Mouse (Mus musculus) ovary, postnatal 14 days (tissue): ENCODE results near the gene Mrps15.

Source experiments
- DNase-seq: peaks from one replicate; pipeline ENCODE4 v3.0.0; 2022; ENCODE audit warnings: low spot score

Gene Mrps15

DNA sequence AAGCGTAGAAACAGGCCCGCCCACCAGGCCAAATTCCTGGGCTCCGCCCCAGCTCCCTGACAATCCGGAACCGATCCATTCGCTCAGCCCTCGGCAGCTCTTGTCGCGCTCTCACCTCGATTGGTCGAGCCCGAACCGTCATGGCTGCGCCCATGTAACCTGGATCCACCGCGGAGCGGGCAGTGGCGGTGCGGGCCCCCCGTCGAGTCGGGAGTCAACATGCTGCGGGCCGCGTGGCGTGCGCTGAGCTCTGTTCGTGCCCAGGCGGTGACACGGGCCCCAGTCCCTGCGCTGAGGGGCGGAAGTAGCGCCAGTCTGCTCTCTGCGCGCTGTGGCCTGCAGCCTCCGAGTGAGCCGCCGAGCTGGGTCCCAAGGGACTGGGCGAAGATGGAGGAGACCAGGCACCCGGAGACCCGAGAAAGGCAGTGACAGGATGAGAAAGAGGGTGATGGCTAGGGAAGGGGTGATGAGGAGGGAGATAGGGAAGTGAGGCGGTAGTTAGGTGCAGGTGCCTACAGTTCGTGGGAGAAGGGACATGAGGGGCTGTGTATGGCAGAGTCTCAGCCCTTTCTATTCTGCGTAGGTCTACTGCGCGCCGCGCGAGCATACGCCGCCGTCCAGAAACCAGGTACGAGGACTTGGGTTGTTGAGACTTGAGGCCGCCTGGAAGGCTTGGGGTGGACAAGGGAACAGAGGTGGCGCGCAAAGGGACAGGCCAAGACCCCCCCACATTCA is at the start of gene Mrps15:
Gene Mrps15, plus strand, starts transcription at position 75 of the 735 bp plus-strand sequence.
- DNase-seq: peak; percentile 65

DNA sequence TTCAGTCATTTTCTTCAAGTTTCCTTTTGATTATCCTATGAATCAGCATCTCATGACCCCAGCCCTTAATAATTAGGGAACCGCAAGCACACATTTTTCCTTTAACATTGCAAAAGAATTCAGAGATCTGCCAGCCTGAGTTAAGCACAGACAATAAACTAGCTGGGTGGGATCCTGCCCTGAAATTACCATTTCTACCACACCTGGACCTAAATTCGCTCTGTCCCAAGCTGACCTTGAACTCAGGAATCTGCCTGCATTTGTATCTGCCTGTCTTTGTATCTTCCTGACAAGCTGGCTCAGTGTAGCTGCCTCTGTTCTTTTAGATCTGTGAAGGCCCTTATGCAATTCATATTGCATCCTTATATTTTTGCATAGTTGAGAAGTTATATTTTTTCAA is 48.9 kb upstream of the Mrps15 start:
- no peak for DNase-seq

DNA sequence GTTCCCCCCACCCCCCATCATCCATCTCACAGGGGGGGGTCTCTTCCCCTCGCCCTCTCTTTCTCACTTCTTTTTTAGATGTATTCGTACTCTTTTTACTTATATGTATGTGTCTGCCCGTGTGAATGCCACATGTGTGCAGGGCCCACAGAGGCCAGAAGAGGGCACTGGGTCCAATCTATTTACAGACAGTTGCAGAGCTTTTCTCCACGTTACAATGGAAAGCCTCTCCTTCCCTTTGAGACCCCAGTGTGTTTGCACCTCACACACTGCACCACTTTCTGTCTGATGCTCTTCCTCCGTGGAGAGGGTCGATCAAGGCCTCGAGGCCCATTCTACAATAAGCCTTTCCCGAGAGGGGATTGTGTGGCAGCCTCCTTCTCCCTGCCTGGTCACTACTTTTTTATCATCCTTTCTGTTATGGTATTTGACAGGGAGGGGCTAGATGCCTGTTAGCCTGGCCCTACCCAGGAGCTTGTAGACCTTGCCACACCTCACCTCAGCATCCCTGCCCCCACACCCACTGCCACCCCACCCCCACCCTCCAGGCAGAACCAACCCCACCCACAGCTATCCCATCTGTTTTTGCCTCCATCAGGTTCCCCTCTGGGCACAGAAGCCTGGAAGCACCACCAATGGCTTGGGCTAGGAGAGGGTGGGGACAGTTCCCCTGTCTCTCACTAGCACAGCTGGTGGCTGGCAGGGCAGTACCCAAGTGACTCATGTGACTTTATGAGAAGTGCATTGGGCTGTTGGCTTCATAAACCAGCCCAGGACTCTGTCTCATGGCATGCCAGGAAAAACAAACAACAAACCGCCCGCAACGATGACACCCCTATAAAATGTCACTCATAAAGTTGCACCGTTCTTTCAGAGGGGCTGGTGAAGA is 45.2 kb upstream of the Mrps15 start:
- DNase-seq: no peak

DNA sequence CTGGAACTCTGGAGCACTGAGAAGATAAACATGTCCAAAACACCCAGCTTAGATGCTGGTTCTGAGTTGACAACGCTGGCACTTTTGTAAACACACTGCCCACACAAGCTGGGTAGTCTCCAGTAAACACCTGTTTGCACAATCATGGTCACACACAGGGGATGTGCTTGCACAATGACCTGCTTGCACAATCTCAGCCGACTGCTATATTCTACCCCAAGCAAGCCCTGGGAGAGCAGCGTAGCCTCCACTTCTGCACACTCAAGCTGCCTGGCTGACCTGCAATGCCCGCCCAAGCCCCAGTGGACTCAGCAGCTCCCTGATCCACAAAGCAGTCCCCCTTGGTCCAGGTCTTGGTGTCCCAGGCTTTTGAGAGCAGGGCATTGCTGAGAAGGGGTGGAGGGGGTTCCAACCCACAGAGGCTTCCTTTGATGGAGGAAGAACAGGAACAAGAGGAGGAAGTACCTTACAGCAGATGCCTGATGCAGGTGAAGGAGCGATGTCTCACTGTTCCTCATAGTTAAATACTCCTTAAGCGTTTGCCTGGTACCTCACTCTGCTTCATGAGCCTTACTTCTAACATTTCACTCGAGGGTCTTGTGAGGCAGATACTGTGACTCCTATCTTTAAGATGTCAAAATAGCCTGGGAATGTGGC is 28.9 kb upstream of the Mrps15 start:
- DNase-seq: no peak

DNA sequence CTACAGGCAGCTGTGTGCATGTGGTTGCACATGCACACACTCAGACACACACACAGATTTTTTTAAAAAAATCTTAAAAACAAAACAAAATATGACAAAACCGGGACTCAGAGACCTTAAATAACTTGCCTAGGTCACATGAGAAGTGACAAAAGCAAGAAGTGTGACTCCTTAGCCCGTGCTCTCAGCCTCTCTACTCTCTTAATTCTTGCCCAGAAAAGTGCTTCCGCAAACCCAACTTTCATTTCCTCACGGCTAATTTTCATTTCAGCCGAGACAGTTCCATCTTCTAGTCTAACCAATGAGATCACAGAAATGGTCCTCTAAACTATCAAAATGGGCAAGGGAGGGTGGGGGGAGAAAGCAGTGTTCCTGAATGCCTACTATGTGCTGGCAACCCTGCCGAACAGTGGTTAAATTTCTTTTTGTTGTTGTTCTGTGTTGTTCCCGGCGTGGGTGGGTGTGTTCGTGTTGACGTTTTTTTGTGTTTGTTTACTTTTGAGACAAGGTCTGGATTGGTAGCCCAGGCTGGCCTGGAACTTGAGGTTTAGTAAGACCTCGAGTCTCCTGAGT is 27.7 kb upstream of the Mrps15 start:
- DNase-seq: no peak

DNA sequence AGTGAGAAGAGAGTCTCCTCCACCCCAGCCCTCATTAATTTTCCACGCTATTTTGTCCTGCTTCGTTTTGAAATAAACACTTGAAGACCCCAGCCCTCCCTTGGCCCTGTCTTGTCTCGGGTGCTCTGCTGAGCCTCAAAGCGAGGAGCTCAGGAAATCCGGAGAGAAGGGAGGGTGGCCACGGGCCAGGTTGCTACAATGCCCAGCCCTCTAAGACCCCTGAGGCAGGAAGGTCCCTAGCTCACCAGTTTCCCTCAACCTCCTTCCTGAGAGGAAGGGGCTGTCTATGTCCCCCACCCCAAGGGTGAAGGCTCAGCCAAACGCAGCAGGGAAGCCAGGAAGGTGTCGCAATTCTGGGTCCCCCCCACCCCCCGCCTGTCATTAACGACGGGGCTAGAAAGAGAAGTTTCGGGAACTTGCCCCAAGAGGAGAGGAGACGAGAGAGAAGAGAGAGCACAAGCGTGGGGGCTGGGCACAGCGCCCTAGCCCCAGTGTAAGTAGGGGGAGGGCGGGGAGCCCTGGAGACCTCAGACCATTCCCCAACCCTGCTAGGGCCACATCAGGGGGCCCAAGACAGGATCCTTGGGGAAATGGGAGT is 22.3 kb upstream of the Mrps15 start, which contains the start of gene Csf3r:
Gene Csf3r, plus strand, starts transcription at position 248 of the 598 bp plus-strand sequence.
- no peak for DNase-seq

DNA sequence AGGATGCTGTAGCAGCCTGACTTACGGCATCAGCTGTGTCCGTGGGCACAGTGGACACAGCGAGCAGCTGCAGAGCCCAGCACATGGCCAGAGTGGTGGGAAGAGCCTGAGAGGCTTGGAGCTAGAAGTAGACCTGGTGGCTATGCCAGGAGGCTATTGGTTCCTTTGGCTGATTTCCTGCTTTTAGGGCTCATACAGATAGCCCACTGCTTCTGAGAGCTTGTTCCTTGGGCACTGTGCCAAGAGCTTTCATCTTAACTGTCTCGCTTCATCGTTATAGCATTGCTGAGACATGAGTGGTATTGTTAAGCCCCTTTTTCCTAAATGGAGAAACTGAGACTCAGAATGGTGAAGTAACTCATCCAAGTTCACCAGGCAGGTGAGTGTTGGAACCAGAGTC is 20.9 kb upstream of the Mrps15 start:
- no peak for DNase-seq

DNA sequence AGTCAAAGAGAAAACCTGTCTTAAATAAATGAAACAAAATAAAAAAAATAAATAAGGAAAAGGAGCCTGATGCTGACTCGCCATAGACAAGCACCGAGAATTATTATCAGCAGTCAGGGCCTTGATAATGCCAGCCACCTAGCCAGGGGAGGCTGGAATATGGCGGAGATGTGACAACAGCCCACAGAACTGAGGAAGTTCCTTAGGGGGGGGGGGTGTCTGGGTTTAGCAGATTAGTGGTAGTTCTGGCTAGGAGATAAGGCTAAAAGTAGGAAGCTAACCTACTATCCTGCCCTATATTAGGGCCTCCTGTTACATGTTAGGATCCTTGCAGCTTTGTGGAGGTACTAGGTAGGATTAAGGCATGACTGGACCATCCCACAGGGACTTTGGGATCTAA is 18.7 kb upstream of the Mrps15 start:
- no peak for DNase-seq

DNA sequence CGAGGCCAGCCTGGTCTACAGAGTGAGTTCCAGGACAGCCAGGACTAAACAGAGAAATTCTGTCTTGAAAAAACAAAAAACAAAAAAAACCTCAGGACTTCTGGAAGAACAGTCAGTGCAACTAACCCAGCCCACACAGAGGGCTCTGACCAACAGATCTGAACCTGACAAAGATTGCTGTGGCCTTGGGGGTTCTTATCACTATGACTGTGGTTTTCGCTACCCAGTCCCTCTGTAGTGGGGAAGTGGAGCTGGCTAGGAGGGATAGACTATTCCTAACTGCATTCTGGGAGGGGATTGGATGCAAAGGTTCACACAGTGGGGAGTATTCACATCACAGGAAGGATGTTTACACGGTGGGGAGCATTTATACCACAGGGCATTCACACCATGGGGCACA is 17.7 kb upstream of the Mrps15 start:
- DNase-seq: no peak

DNA sequence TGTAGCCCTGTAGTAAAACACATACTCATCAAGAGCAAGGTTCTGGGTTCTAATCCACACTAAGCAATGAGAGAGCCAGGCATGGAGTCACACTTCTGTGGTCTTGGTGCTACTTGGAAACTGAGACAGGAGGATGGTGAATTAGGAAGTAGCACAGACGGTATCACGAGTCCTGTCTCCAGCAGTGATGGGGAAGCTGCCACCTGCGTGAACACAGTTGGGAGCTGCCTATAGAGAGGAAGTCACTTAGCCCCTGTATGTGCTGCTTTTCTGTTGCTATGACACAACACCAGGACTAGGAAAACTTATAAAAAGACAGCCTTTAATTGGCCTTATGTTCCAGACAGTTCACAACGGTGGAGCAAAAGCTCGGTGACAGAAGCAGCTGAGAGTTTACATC is 16.0 kb upstream of the Mrps15 start:
- DNase-seq: no peak

DNA sequence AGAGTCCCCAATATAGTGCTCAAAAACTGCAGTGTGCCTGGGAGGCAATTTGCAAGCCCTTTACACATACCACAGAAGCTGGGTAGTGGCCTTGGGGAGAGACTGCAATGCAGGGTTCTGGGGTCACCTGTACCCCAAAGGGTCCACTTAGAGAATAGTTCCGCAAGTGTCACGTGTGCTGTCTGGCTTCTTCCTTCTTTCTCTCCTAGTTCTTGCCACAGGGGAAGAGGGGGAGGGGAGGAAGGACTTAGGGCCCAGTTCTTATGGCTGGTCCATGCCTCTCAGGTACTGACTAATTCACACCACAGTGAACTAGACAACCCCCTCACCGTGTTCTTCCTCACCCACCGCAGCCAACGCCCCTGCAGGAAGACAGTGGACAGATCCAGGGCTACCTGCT is 11.3 kb upstream of the Mrps15 start:
- no peak for DNase-seq

DNA sequence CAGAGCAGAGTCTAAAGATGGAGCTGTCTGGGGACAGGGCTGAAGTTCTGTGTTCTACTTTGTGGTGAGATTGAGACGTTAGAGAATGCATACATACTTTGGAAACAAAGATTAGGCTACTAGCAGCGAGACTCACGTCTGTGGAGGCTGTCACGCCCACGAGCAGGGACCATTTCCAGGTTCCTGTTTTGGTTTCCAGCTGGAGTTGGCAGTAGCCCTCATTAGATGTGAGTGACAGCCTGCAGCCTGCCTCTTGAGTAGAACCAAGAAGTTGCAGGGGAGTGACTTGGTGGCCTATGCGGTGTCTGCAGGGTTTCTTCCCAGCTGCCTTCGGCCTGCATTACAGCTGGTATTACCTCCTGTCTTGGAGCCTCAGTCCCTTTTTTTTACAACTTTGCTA is 4.9 kb downstream of the Mrps15 start:
- DNase-seq: no peak

DNA sequence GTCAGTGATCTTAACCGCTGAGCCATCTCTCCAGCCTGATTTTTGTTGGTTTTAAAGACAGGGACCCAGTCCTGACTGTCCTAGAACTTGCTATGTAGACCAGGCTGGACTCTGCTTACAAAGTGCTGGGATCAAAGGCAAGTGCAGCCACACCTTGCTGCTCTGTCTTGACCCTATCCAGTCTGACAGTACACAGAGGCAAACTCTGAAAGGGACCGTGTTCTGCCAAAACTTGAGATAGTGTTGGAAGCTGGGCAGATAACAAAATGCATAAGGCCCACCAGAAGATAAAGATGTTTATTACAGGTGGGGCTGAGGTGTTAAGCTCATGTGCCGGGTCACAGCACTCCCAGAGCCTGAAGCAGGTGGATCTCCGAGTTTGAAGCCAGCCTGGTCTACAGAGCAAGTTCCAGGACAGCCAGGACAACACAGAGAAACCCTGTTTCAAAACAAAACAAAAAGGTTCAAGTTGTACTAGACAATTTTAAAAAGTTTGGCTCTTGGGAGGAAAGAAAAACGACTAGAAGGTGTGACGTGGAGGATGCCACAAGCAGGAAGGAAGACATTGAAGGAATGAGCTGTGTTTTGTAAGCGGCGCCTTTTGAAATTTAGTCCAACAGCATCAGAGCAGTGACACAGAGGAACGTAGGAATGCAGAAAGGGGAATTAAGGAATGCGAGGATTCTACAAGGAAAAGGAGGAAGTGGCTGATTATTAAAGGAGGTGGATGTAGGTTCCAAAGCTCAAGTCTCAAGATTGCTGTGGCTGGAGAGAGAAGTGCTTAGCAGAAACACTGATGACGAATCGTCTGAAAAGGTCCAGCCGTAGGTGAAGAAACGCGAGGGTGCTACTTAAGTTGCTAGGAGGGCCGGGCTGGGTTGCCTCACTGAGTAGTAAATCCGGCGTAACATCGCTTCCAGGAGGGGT is 10.7 kb downstream of the Mrps15 start:
- DNase-seq: no peak

DNA sequence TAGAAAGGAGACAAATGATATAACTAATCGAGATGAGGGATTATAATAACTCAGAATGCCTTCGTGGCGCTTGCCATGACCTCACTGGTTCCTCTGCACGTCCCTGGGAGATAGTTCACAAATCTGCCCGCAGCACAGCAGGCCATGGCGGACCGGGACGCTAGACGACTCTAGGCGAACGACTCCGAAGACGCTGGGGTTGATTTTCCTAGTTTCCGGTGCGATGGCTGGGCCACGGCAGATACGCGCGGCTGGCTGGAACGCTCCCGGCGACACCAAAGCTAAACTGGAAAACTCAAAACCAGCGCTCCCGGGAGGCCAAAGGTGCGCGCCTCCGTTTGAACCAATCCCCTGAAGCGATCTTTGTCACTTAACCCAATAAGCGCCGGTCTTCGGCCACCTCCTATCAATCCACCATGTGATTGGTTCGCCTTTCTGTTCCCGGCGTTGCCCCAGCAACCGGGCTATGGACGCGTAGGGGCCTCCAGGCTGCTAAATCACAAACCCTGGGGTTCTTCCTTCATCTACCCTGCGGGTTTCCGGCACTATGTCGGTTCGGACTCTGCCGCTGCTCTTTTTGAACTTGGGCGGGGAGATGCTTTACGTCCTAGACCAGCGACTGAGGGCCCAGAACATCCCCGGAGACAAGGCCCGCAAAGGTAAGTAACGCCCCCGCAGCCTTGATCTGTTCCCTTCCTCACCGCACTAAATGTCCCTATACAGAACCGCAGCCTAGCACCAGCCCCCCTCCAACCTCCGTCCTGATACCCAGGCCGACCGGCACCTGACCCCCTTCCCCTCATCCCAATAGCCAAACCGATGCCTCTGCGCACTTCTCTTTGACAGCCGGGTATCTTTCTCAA is 11.6 kb downstream of the Mrps15 start, which contains the start of gene Oscp1:
Gene Oscp1, plus strand, starts transcription at position 432 of the 863 bp plus-strand sequence.
- peak; percentile 83 for DNase-seq

DNA sequence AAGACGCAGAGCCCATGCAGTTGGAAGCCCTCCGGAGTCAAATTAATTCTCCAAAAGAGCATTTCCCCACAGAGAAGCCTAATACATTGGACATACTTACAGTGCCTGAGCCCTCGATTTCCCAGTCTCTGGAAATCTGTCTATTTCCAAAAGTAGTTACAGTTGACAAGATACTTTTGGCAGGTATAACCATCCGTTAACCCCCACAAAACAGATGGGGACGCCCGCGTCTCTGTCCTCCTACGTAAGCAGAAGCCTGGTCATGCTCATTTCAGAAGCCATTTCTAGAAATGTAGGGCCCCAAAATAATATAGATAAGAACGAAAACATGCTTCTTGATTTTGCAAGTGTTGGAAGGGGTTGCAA is 12.3 kb downstream of the Mrps15 start:
- no peak for DNase-seq

DNA sequence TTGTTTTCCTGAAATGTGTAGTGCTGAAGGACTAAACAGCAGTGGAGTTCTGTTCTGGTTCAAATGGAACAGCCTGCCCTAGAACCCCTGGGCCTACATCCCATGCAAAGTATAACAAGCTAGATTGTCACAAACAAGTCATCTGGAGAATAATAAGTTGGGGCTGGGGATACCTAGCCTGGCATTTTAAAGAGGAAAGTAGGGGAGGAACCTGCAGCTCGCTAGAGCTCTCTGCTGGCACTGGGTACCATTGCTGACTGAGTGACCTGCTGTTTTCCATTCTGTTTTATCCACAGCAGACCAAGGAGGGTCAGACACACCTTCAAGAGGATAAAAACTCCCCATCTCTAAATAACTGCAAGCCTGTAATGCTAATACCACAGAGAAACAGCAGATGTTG is 16.1 kb downstream of the Mrps15 start:
- DNase-seq: no peak

DNA sequence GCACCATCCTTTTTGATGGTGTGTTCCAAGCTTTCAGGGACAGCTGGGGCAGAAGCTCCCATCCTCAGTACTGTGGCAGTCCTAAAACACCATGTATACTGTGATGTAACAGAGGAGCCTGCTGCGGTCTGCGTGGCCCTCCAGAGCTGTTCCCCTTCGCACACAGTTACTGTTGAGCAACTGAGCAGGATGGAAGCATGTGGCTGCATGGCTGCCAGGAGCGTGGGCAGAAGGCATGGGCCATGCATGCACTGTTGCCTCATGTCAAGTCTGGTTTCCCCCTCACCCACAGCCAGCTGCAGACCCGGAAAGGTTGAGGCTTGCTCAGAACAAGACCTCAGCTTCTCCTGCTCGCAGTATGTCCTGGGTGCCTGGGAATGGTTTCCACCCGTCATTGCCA is 18.5 kb downstream of the Mrps15 start:
- DNase-seq: no peak

DNA sequence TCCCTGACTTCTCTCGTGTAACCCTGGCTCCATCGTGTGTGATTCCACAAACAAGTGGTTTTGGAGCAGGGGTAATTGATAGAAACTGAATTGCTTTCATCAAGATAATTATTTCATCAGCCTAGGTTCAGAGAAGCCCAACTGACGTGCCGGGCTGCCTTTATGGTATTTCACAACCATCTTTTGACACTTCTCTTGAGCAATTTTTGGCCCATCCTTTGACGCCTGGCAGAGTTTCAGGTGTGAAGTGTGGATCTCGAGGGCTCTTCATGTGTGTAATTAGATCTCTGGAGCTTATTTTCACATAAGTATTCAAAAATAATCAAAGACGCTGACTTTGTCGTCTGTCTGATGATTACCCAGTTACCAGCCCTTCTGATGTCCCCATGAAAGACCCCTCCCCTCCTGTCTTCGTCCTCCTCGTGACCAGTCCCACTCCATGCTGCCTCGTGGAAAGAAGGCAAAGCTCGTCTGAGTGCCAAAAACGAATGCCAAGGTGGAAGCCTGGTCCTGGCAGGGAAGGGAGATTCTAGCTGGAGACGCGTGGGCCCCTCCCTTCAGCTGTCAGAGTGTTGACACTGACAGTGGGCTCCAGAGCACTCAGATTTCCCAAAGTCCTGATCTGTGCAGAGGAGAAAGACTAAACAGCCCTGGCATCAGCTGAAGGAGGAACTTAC is 20.8 kb downstream of the Mrps15 start:
- no peak for DNase-seq

DNA sequence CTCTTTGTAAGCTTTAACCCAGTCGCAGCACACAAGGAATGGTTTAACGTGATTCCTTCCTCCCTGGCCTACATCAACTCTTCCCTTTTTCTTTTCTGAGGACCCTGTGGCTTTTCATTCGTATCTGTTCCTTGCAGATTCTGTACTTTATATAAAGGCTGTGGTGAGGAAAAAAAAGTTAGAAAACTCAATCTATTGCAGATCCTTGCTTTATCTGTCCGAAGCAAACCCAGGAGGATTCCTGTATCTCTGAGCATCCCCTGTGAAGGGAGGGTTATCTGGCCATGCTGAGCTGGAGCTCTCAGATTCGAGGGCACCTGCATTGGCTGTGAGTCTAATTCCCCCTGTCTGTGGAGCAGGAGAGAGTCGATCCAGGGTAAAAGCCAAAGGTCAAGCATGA is 22.1 kb downstream of the Mrps15 start:
- no peak for DNase-seq
